Mouse (Mus musculus): Measurements from ENCODE around the gene Uqcrh.

GRCm38 (mm10) chr4:116076369-116077231 is 1.7 kb upstream of the Uqcrh start:
- TF ChIP-seq CTCF (conservative IDR thresholded peaks at IDR 0.05; ENCODE audit: low read length) (no peak), POU5F1 (IDR thresholded peaks at IDR 0.05; ENCODE audit: borderline replicate concordance, low read length) (no peak)
